Mouse (Mus musculus) embryonic facial prominence, embryonic 10.5 days (tissue): ENCODE data around the gene Nab2. TPM values are rescaled to one million over a fixed set of nuclear protein-coding genes. Genes with fewer than 3 reads are reported as not detected.
A peak's percentile ranks its signal among the peaks of the same experiment; 100 is the strongest.
"Not testable (repeated sequence)": the region's sequence is repeated elsewhere in the genome, so short reads cannot be mapped to it uniquely, and the experiment has no call there.

Source experiments
- DNase-seq: peaks from one replicate; pipeline ENCODE4 v3.0.0-alpha.2; 2017; ENCODE audit warnings: low spot score
- H3K27ac ChIP-seq: fragments of 300-500 bp; sonication (generic); replicated peaks from 2 replicates; pipeline ENCODE4 v1.5.1; 2016; ENCODE audit warnings: mild to moderate bottlenecking
- H3K27me3 ChIP-seq: fragments of 300-500 bp; sonication (generic); replicated peaks from 2 replicates; pipeline ENCODE4 v1.6.1; 2016; ENCODE audit warnings: low read depth, mild to moderate bottlenecking; ENCODE audit not compliant: poor library complexity, severe bottlenecking
- H3K36me3 ChIP-seq: fragments of 300-500 bp; sonication (generic); replicated peaks from 2 replicates; pipeline ENCODE4 v1.6.1; 2016; ENCODE audit warnings: mild to moderate bottlenecking, moderate library complexity
- H3K4me1 ChIP-seq: fragments of 300-500 bp; sonication (generic); 2 replicates; pipeline ENCODE4 v1.6.1; 2016
- H3K4me3 ChIP-seq: fragments of 300-500 bp; sonication (generic); 2 replicates; pipeline ENCODE4 v1.5.1; 2016; ENCODE audit warnings: mild to moderate bottlenecking, moderate library complexity
- H3K9me3 ChIP-seq: fragments of 300-500 bp; sonication (generic); 2 replicates; pipeline ENCODE4 v1.6.1; 2016; ENCODE audit warnings: mild to moderate bottlenecking
- WGBS: fragments of 180-500 bp; shearing (Covaris S2); methylation state at CpG from one replicate; pipeline ENCODE4 v1.1.7; 2016; 5-methylcytosine and 5-hydroxymethylcytosine counted together
- polyA plus RNA-seq: library from polyadenylated mRNA; unstranded; fragments of >200 nt; fragmentation: Nextera tagmentation; extraction: Ambion mirVana; gene quantifications from 2 replicates; pipeline ENCODE4 v1.2.1, GENCODE M21; 2016

Nab2 gene
- polyA plus RNA-seq, 1 experiment from 2014 or later = 12.1 TPM

DNA sequence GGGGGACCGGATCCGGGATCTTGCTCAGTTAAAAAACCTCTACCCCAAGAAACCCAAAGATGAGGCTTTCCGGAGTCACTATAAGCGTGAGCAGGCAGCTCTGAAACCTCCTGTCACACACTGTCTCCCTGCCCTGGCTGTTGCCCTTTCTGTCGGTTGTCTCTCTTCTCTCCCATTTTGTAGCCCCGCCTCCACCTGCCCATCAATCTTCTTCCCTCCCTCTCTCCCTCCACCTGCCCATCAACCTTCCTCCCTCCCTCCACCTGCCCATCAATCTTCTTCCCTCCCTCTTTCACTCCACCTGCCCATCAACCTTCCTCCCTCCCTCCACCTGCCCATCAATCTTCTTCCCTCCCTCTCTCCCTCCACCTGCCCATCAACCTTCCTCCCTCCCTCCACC, 10.8 kb downstream of the Nab2 start:
- DNase-seq, H3K4me3 ChIP-seq, H3K27ac ChIP-seq, H3K9me3 ChIP-seq: not testable (repeated sequence)
- Histone ChIP-seq H3K27me3 (peaks cover 44% of the 10 kb centered on the region), H3K4me1 (peaks cover 64% of the 10 kb centered on the region), H3K36me3 (peaks cover 42% of the 10 kb centered on the region)
- WGBS = 49% methylated on average over 6 of the region's 6 CpGs

DNA sequence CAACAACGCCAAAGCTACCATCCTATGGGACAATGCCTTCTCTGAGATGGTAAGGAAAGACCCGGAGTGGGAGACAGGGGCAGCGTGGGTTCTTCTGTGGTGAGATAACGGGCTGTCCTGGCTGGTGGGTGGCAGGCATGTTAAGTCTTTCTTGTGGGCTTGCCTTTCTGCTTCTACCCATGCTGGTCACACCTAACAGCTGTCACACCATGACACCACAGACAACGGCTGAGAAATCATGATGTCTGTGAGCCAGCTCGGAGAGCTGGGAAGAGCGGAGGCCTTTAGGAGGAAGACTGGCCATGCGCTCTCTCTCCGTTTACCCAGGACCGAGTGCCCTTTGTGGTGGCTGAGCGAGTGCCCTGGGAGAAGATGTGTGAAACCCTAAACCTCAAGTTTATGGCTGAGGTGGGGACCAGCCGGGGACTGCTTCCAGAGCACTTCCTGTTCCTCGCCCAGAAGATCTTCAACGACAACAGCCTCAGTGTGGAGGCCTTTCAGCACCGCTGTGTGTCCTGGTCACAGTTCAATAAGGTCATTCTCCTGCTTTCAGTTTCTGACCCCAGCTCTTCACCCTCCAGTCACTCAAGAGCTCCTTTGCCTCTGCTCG, 13.3 kb downstream of the Nab2 start:
- Histone ChIP-seq H3K27ac (0 out of 2 replicates have a peak overlapping the region, but pooled peaks have one; percentile 16), H3K4me3 (no peak overlapping the region)
- 63% methylated on average over 16 of the region's 16 CpGs for WGBS

DNA sequence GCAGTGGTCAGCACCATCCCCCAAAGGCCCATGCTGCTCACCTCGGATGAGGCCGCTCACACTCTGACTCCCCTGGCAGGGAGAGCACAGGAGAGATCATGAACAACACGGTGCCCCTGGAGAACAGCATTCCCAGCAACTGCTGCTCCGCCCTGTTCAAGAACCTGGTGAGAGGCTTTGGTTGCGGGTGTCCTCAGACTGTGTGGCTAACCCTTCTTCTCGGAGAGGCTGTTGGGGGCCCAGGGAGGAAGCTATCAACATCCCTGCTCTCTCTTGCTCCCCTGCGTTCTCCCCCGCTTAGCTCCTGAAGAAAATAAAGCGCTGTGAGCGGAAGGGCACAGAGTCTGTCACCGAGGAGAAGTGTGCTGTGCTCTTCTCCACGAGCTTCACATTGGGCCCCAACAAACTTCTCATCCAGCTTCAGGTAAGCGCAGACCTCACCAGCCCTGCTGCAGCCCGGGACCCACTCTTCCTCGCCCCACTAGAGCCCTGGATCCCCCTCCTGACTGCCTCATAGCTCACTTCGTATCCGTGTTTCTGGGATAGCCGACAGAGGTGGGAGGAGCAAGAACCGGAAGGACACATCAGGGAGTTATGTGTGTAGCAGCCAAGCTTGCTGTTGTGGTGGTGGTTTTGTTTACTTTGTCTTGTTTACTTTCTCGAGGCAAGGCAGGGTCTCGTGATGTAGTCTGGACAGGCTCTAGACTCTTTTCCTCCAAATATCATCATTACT, 15.3 kb downstream of the Nab2 start:
- WGBS = 57% methylated on average over 21 of the region's 21 CpGs
- H3K36me3 ChIP-seq = peaks cover 27% of the 10 kb centered on the region; the same call in 1 of the 2 replicates
- DNase-seq = no peak
- no peaks in the 10 kb centered on the region for H3K9me3 ChIP-seq
- H3K27ac ChIP-seq = peak overlapping the region; percentile 52
- peaks cover 24% of the 10 kb centered on the region for H3K4me1 ChIP-seq
- H3K27me3 ChIP-seq = peaks cover 8% of the 10 kb centered on the region
- H3K4me3 ChIP-seq = peak overlapping the region; percentile 35; the same call in 1 of the 2 replicates

More for the DNA sequence above, 13.3 kb downstream of the Nab2 start:
- Histone ChIP-seq H3K36me3 (peaks cover 33% of the 10 kb centered on the region), H3K27me3 (peaks cover 18% of the 10 kb centered on the region), H3K4me1 (peaks cover 41% of the 10 kb centered on the region), H3K9me3 (no peaks in the 10 kb centered on the region)
- DNase-seq = no peak

DNA sequence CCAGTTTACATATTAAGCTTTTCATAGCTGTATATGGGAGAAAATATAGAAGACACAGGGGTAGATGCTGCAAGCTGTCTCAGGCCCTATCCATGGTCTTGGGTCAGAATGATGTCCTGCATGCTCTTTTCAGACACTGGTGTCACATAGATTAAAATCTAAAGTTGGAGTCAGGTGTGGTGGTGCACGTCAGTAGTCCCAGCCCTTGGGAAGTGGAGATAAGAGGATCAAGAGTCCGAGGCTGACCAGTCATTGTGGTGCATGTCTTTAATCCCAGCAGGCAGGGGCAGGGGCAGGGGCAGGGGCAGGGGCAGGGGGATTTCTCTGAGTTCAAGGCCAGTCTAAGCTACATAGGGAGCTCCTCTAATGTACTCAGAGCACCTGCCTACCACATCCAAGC, 22.6 kb downstream of the Nab2 start:
- 39% methylated on average over 2 of the region's 2 CpGs for WGBS
- DNase-seq = no peak
- peaks cover under 1% of the 10 kb centered on the region; the same call in 1 of the 2 replicates for H3K36me3 ChIP-seq
- H3K9me3 ChIP-seq = no peaks in the 10 kb centered on the region
- H3K4me1 ChIP-seq = peaks cover 29% of the 10 kb centered on the region
- H3K4me3 ChIP-seq = no peak overlapping the region
- H3K27me3 ChIP-seq = peaks cover 27% of the 10 kb centered on the region
- no peak overlapping the region for H3K27ac ChIP-seq

DNA sequence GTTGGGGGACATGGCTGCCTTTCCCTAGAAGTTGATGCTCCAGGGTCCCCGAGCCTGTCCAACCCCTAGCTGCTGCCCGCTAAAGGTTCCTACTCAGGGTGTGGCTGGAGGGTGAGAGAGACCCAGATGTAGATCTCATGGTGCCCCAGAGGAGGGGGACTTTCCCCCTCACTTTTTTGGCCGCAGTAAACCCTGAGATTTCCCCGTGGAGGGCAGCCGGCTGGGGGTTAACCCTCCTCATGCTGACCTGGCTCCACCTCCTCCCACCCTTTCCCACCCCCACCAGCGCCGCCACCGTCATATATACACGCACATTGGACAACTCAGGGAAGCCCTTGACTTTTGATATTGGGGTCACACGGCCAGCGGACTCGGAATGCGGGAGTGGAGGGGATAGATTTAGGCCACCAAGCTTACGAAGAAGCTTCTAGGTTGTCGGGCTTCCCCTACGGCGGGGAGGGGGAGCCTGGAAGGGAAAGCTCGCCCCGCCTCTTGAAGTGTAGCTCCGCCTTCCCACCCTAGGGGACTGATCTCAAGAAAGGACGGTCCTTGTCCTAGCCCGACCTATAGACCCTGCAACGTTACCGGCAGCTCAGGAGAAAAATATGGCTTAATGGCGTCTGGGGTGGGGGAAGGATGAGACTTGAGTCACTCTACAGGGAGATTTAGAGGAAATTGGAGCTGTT, 24.7 kb downstream of the Nab2 start:
- no peaks in the 10 kb centered on the region for H3K9me3 ChIP-seq
- peak overlapping the region; percentile 56 for H3K4me3 ChIP-seq
- H3K27me3 ChIP-seq = peaks cover 33% of the 10 kb centered on the region
- under 1% methylated on average over 25 of the region's 25 CpGs for WGBS
- peak; percentile 71 for DNase-seq
- no peaks in the 10 kb centered on the region for H3K36me3 ChIP-seq
- H3K4me1 ChIP-seq = peaks cover 29% of the 10 kb centered on the region
- peak overlapping the region; percentile 86 for H3K27ac ChIP-seq

DNA sequence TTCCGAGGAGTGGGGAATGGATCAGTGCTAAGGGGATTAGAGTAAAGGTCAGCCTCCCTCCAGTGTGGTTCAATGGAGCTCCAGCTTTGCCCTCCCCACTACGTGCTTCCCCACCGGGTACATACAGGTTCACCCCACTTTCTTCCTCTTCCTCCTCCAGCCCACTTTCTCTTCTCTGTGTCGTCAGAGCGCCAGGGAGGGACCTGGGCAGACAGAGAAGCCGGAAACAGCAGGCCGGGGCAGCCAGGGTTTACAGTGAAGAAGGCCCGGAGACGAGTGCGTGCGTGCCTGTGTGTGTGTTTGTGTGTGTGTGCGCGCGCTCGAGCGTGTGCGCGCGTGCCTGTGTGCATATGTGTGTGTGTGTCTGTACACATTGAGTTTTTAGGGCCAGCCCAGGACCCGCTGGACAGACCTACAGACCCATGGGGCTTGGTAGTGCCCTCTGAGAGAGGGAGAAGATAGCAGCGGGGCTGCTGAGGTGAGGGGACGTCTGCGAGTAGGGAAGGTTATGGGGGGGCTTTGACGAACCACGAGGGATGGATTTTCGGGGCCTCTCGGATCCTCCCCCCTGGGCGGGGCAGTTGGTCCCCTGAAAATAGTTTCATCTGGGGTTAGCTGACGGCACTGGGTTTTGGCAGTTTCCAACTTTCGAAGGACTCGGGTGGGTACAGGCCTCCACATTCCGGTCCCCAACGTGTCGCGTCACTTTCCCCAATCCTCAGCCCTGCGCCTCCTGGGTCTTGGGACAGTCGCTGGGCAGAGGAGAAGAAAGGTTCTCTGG, 25.4 kb downstream of the Nab2 start, which contains the start of gene Stat6:
Stat6 (plus strand) TSS at position 215 of the 781 bp plus-strand sequence.
- peak within 1 kb of the TSS; percentile 86 for H3K27ac ChIP-seq

DNA sequence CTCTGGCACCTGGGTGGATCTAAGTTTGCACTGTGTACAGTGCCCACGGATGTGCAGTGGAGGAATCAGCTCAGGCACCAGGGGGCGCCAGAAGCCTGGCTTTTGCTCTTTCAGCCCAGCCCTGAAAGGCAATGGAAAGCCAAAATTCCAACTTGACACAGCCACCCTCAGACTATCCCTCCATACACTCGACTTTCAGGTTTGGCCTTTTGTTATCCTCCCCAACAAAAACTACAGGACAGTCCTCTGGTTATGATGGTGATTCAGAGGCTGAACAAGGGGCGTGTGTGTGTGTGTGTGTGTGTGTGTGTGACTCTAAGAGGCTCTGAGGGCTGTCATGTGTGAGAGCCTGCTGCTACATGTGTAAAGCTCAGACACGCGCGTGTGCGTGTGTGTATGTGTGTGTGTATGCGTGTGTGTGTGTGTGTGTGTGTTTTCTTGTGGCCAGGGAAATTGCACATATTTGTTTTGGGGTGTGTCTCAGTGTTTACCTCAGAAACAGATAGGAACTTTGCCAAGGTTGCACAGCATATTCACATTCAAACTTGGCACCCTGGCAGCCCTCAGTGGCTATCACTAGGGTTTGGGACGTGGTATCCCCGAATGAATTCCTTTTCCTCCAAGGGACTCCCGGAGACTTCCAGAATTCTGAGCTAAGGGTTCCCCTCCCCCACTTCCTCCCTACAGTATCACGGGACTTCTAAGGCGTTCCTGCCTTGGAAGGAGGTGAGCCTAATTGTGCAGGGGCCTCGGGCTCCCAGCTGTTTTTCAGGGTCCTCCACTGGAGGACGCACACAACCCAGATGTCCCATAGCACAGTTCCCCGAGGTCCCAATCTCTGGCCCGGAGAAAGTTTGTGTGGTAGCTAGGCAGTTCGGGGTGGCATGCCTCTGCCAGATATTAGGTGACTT, 26.3 kb downstream of the Nab2 start:
- H3K27ac ChIP-seq = peak overlapping the region; percentile 86

More for the DNA sequence above, 25.4 kb downstream of the Nab2 start, which contains the start of gene Stat6:
- Histone ChIP-seq H3K4me1 (peaks cover 29% of the 10 kb centered on the region), H3K4me3 (peak within 1 kb of the TSS; percentile 56), H3K36me3 (no peaks in the 10 kb centered on the region), H3K9me3 (no peaks in the 10 kb centered on the region), H3K27me3 (peaks cover 33% of the 10 kb centered on the region)
- 3% methylated on average over 37 of the region's 37 CpGs for WGBS
- DNase-seq = peak; percentile 69

DNA sequence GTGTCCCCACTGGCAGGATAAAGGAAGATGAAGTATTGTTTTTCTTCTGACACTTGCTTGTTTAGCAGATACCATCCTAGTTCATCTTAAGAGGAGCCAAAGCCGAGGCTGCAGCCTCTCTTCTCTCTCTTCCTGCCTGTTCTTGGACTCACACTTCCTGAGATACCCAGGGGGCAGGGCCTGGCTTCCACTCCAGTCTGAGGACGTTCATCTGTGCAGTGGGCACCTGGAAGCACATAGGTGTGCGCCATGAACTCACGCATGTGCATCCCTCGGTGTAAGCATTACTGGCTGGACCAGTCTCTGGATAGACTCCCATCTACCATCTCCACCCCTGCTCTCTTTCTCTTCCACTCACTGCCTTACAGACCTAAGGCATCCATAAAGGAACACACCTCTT, 27.9 kb downstream of the Nab2 start:
- Histone ChIP-seq H3K27ac (no peak overlapping the region), H3K9me3 (no peaks in the 10 kb centered on the region), H3K27me3 (peaks cover 33% of the 10 kb centered on the region), H3K4me3 (no peak overlapping the region), H3K4me1 (peaks cover 29% of the 10 kb centered on the region), H3K36me3 (no peaks in the 10 kb centered on the region)
- no peak for DNase-seq
- WGBS = 69% methylated on average over 5 of the region's 5 CpGs

More for the DNA sequence above, 26.3 kb downstream of the Nab2 start:
- Histone ChIP-seq H3K9me3 (no peaks in the 10 kb centered on the region), H3K4me1 (peaks cover 29% of the 10 kb centered on the region), H3K27me3 (peaks cover 33% of the 10 kb centered on the region), H3K36me3 (no peaks in the 10 kb centered on the region), H3K4me3 (peak overlapping the region; percentile 56)
- 5% methylated on average over 19 of the region's 19 CpGs for WGBS
- DNase-seq = peak; percentile 88

DNA sequence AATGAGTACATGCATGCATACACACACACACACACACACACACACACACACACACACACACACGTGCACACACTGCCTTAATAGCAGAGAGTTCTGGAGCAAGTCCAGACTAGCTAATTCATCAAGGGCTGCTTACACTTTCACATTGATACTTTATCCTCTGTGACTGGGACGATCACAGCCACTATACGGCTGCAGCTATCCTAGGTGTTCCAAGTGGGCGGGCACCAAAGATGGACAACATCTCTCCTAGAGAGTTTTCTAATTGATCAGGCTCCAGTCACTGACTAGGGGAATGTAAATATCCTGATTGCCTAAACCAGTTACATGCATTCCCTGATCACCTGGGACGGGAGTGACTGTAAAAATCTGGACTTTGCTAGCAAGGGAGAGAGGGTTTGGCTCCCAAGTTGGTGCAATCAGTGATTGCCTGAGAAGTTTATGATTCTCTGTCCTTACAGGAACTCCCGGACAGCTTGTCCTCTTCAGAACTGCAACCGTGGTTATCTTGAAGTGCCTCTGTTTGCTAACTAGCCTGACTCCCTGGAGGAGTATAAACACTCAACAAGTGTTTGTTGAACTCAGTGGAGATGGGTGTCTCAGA, 35.6 kb downstream of the Nab2 start:
- H3K4me3 ChIP-seq = no peak overlapping the region
- WGBS = 80% methylated on average over 7 of the region's 7 CpGs
- no peak for DNase-seq
- H3K4me1 ChIP-seq = peaks cover 7% of the 10 kb centered on the region; the same call in 1 of the 2 replicates
- H3K27me3 ChIP-seq = no peaks in the 10 kb centered on the region
- H3K36me3 ChIP-seq = no peaks in the 10 kb centered on the region
- no peaks in the 10 kb centered on the region for H3K9me3 ChIP-seq
- no peak overlapping the region for H3K27ac ChIP-seq

DNA sequence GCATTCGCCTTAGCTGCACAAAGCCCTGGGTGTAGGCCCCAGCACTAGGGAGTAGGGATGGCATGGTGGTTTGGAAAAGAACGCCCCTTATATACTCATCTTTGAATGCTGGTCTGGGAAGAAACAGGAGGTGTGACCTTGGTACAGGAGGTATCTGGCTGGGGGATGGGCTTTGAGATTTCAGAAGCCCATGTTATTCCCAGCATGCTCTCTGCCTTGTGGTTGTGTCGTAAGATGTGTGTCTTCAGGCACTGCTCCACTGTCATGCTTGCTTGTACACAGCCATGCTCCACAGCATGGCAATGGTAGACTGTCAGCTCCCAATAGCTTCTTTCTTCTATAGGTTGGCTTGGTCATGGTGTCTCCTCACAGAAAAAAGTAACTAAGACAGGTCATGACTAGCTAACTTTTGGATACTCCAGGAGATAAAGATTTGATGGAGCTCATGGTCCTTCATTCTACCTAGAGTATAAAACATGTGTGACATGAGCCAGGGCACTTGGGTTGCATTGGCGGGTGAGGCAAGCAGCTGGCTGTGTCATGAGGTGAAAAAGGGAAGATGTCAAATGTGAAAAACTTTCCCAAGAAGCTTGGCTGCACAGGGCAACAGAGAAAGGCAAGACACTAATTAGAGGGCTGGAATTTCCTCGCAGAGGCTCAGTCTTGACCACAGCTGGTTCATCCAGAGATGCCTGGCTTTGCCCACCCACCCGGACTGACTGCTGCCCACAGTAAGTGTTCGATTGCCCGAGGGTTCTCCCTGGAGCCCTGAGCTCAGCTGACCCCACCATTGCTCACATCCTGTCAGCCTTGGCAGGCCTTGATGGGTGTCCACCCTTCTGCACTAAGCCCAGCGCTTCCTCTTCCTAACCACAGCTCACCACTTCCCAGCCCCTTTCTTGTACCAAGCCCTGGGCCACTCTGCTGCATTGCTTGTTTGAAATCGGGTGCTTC, 36.8 kb downstream of the Nab2 start:
- no peak for DNase-seq
- no peaks in the 10 kb centered on the region for H3K27me3 ChIP-seq
- peaks cover 4% of the 10 kb centered on the region for H3K9me3 ChIP-seq
- WGBS = 80% methylated on average over 10 of the region's 10 CpGs
- no peaks in the 10 kb centered on the region for H3K36me3 ChIP-seq
- peaks cover 7% of the 10 kb centered on the region; the same call in 1 of the 2 replicates for H3K4me1 ChIP-seq
- H3K4me3 ChIP-seq = no peak overlapping the region
- H3K27ac ChIP-seq = no peak overlapping the region
